7 mouse cellular contexts compared by ENCODE assay signal in the genomic region with DNA sequence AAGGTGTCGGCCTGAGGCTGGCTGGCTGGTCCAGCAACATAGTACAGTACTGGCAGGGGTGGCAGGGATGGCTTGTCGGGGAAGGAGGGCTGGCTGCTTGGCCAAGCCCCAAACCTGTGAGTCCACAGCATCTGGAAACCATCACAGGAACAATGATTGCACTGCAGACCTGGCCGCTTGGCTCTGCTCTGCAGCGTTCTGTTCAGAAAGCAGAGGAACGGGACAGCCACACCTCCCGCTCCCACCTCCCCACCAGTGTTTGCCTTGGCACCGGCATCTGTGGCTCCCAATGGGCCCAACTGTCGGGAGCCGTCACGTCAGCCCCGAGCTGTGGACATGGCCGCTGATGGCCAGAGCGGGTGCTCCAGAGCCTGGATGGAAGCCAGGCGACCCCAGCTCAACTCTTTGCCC. TPM values are rescaled to one million over a fixed set of nuclear protein-coding genes. Genes with fewer than 3 reads are reported as not detected.
DNase-seq lines count a peak whose midpoint lies in the region; ATAC-seq and TF ChIP-seq lines count a peak whose summit lies in the region.

No protein-coding gene starts in this region.

- H3K27ac ChIP-seq in midbrain, postnatal 0 days (ENCODE audit: low read depth, low read length), result no peak overlapping the region
- H3K27ac ChIP-seq in midbrain, embryonic 11.5 days (ENCODE audit: low read depth, low read length), result no peak overlapping the region
- peak overlapping the region; percentile 67 for H3K27ac ChIP-seq in lung, embryonic 15.5 days
- H3K27ac ChIP-seq in forebrain, postnatal 0 days (ENCODE audit: low read depth, low read length), result no peak overlapping the region

- no peak overlapping the region for H3K4me2 ChIP-seq in midbrain, postnatal 0 days (ENCODE audit: low read depth, low read length, poor library complexity, severe bottlenecking)
- no peak overlapping the region for H3K4me2 ChIP-seq in midbrain, embryonic 11.5 days
- peak overlapping the region; percentile 26 for H3K4me2 ChIP-seq in lung, embryonic 15.5 days
- H3K4me2 ChIP-seq in forebrain, postnatal 0 days (ENCODE audit: low read depth), result no peak overlapping the region

- no peak overlapping the region for H3K4me3 ChIP-seq in midbrain, postnatal 0 days (ENCODE audit: low read depth, low read length)
- H3K4me3 ChIP-seq in midbrain, embryonic 11.5 days (ENCODE audit: low read depth, low read length), result no peak overlapping the region
- H3K4me3 ChIP-seq in lung, embryonic 15.5 days, result no peak overlapping the region
- no peak overlapping the region for H3K4me3 ChIP-seq in forebrain, postnatal 0 days (ENCODE audit: low read depth, low read length)

- no peaks in the 10 kb centered on the region for H3K36me3 ChIP-seq in midbrain, postnatal 0 days (ENCODE audit: insufficient read depth, low read length)
- no peaks in the 10 kb centered on the region for H3K36me3 ChIP-seq in midbrain, embryonic 11.5 days (ENCODE audit: control insufficient read depth, insufficient read depth, low read length)
- no peaks in the 10 kb centered on the region; the same call in 1 of the 2 replicates for H3K36me3 ChIP-seq in lung, embryonic 15.5 days
- H3K36me3 ChIP-seq in forebrain, postnatal 0 days (ENCODE audit: insufficient read depth), result no peaks in the 10 kb centered on the region

- H3K4me1 ChIP-seq in midbrain, postnatal 0 days (ENCODE audit: insufficient read depth, low read length), result peaks cover 7% of the 10 kb centered on the region
- H3K4me1 ChIP-seq in midbrain, embryonic 11.5 days (ENCODE audit: control insufficient read depth, insufficient read depth, low read length), result peaks cover 6% of the 10 kb centered on the region; the same call in 1 of the 2 replicates
- peaks cover 71% of the 10 kb centered on the region for H3K4me1 ChIP-seq in lung, embryonic 15.5 days
- peaks cover 10% of the 10 kb centered on the region; the same call in 1 of the 2 replicates for H3K4me1 ChIP-seq in forebrain, postnatal 0 days (ENCODE audit: insufficient read depth)

- TF ChIP-seq CTCF in midbrain, postnatal 0 days (IDR thresholded peaks at IDR 0.05), result no peak
- no peak for TF ChIP-seq CTCF in forebrain, postnatal 0 days (IDR thresholded peaks at IDR 0.05; ENCODE audit: low read depth)

- no peak overlapping the region for H3K9ac ChIP-seq in midbrain, postnatal 0 days (replicated peaks; ENCODE audit: low read length, poor library complexity, severe bottlenecking)
- H3K9ac ChIP-seq in midbrain, embryonic 11.5 days (ENCODE audit: low read length), result no peak overlapping the region
- no peak overlapping the region for H3K9ac ChIP-seq in lung, embryonic 15.5 days
- no peak overlapping the region for H3K9ac ChIP-seq in forebrain, postnatal 0 days

- WGBS in midbrain, postnatal 0 days, result 58% methylated on average over 14 of the region's 14 CpGs
- WGBS in midbrain, embryonic 11.5 days, result 80% methylated on average over 14 of the region's 14 CpGs
- 19% methylated on average over 14 of the region's 14 CpGs for WGBS in lung, embryonic 15.5 days
- WGBS in forebrain, postnatal 0 days, result 49% methylated on average over 14 of the region's 14 CpGs

- H3K27me3 ChIP-seq in midbrain, postnatal 0 days (ENCODE audit: insufficient read depth, low read length), result no peaks in the 10 kb centered on the region
- H3K27me3 ChIP-seq in midbrain, embryonic 11.5 days (ENCODE audit: control insufficient read depth, insufficient read depth, low read length), result no peaks in the 10 kb centered on the region
- H3K27me3 ChIP-seq in lung, embryonic 15.5 days, result no peaks in the 10 kb centered on the region
- no peaks in the 10 kb centered on the region for H3K27me3 ChIP-seq in forebrain, postnatal 0 days (ENCODE audit: insufficient read depth, low read length)

- no peaks in the 10 kb centered on the region for H3K9me3 ChIP-seq in midbrain, postnatal 0 days (ENCODE audit: low read length)
- no peaks in the 10 kb centered on the region for H3K9me3 ChIP-seq in midbrain, embryonic 11.5 days (ENCODE audit: control insufficient read depth, low read length)
- no peaks in the 10 kb centered on the region for H3K9me3 ChIP-seq in lung, embryonic 15.5 days
- no peaks in the 10 kb centered on the region for H3K9me3 ChIP-seq in forebrain, postnatal 0 days (ENCODE audit: low read length)

- no peak for ATAC-seq in midbrain, postnatal 0 days (ENCODE audit: low FRiP score)
- no peak for ATAC-seq in midbrain, embryonic 11.5 days (ENCODE audit: low FRiP score)
- peak; percentile 32; the same call in 1 of the 2 replicates for ATAC-seq in lung, embryonic 15.5 days (ENCODE audit: borderline replicate concordance, extremely low read depth, low FRiP score, low TSS enrichment)
- ATAC-seq in forebrain, postnatal 0 days, result no peak

- DNase-seq in midbrain, postnatal 0 days (ENCODE audit: low spot score), result peak; percentile 49
- no peak for DNase-seq in midbrain, embryonic 11.5 days (ENCODE audit: low spot score, missing footprints)
- peak; percentile 54 for DNase-seq in gastrocnemius, adult 18-20 months (ENCODE audit: low spot score)
- peak; percentile 86 for DNase-seq in heart, postnatal 4 days
- DNase-seq in thymus, postnatal 4 days, result no peak
- no peak for DNase-seq in forebrain, postnatal 0 days

RNA-seq across cellular contexts. Expression of a gene that starts 30.2 kb away (rescaled TPM):
- total RNA-seq in midbrain, postnatal 0 days (2014; rRNA removed), result 28.3 and 34.3 TPM in 2 replicates
- 13.9 and 15.3 TPM in 2 replicates for polyA plus RNA-seq in midbrain, postnatal 0 days (2015; fragmentation: Nextera tagmentation; extraction: Ambion mirVana)
- polyA plus RNA-seq in midbrain, embryonic 11.5 days (2014; fragmentation: Nextera tagmentation; extraction: Ambion mirVana), result 10.1 and 11.4 TPM in 2 replicates
- total RNA-seq in gastrocnemius, adult 18-20 months (2021), result 10 to 100 TPM; 53.7 to 60.4 TPM
- 10 to 100 TPM; 48.6 to 52.2 TPM for total RNA-seq in heart, postnatal 4 days (2021)
- 21.4 and 22.4 TPM in 2 replicates for polyA plus RNA-seq in lung, embryonic 15.5 days (2015; fragmentation: Nextera tagmentation; extraction: Ambion mirVana)
- 25.4 and 28.7 TPM in 2 replicates for total RNA-seq in forebrain, postnatal 0 days (2014; rRNA removed)
- polyA plus RNA-seq in forebrain, postnatal 0 days (2015; fragmentation: Nextera tagmentation; extraction: Ambion mirVana), result 11.1 and 14.7 TPM in 2 replicates

RNA-seq across cellular contexts. Expression of a gene that starts 44.6 kb away (rescaled TPM):
- total RNA-seq in midbrain, postnatal 0 days (2014; rRNA removed), result 51.4 and 55.8 TPM in 2 replicates
- 50.2 and 52.2 TPM in 2 replicates for polyA plus RNA-seq in midbrain, postnatal 0 days (2015; fragmentation: Nextera tagmentation; extraction: Ambion mirVana)
- 36.2 and 37.4 TPM in 2 replicates for polyA plus RNA-seq in midbrain, embryonic 11.5 days (2014; fragmentation: Nextera tagmentation; extraction: Ambion mirVana)
- total RNA-seq in gastrocnemius, adult 18-20 months (2021), result 10 to 100 TPM; 27.3 to 33.8 TPM
- 100 to 1,000 TPM; 188 to 208 TPM for total RNA-seq in heart, postnatal 4 days (2021)
- polyA plus RNA-seq in lung, embryonic 15.5 days (2015; fragmentation: Nextera tagmentation; extraction: Ambion mirVana), result 23.1 and 24.3 TPM in 2 replicates
- 33.3 and 39.7 TPM in 2 replicates for total RNA-seq in forebrain, postnatal 0 days (2014; rRNA removed)
- polyA plus RNA-seq in forebrain, postnatal 0 days (2015; fragmentation: Nextera tagmentation; extraction: Ambion mirVana), result 35.0 and 35.3 TPM in 2 replicates

Comparison
In these comparisons a context has a peak if more than half of its experiments do, and no peak if none do; other contexts are left out.
1. DNase-seq: peak in midbrain, postnatal 0 days (single experiment), gastrocnemius, adult 18-20 months (single experiment) and heart, postnatal 4 days (single experiment); none in midbrain, embryonic 11.5 days (single experiment), thymus, postnatal 4 days (single experiment) and forebrain, postnatal 0 days (single experiment).